Mouse (Mus musculus) v-Abl transformed pro-B cells (cell line): ENCODE data around the gene Smyd2.

Source experiments
- in situ Hi-C, 2 experiments: fragments of 400-800 bp; cut with MboI; formaldehyde crosslinking; loops; one replicate each; pipeline ENCODE4 v1.15.1; 2025; ENCODE audit not compliant: unreplicated experiment in 2 of 2

Smyd2 gene

GRCm38 (mm10) chr1:189921818-189922592 lies at the start of gene Smyd2:
Gene Smyd2, minus strand, starts transcription at chr1:189922363.
- in situ Hi-C loops, result loop anchor here in 1 of 2 experiments (10.0 kb wide), 1 partner anchor 927 kb away; no protein-coding TSS in a partner anchor

GRCm38 (mm10) chr1:189970381-189970780 lies 48.2 kb upstream of the Smyd2 start:
- in situ Hi-C loops, result loop anchor here (5.0 kb wide), 3 partner anchors 83 to 948 kb away; no protein-coding TSS in a partner anchor

- in situ Hi-C loops, result no loop called here
Observed at GRCm38 (mm10) chr1:189968027-189968426, 45.9 kb upstream of the Smyd2 start.

- in situ Hi-C loops, result no loop called here
Observed at GRCm38 (mm10) chr1:189960481-189960880, 38.3 kb upstream of the Smyd2 start.

- in situ Hi-C loops, result no loop called here
Observed at GRCm38 (mm10) chr1:189959802-189960201, 37.6 kb upstream of the Smyd2 start.

DNA sequence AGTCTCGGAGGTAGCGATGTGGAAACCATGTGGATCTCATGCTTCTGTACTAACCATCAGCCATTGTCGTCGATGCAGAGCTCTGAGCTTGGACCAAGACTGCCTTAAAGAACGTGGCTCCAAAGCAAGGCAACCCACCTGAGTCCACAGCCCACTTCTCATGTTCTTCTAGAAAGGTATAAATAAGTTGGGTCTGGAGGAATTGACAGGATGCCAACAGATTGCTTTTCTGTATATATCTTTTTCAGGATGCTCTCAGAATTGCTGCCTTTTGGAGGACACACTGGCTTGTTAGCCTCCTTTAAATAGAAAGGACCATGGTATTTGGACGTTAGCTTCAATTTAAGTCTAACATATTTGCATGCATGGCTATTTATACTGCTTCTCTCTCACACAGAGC lies 29.7 kb upstream of the Smyd2 start:
- in situ Hi-C loops, result no loop called here

DNA sequence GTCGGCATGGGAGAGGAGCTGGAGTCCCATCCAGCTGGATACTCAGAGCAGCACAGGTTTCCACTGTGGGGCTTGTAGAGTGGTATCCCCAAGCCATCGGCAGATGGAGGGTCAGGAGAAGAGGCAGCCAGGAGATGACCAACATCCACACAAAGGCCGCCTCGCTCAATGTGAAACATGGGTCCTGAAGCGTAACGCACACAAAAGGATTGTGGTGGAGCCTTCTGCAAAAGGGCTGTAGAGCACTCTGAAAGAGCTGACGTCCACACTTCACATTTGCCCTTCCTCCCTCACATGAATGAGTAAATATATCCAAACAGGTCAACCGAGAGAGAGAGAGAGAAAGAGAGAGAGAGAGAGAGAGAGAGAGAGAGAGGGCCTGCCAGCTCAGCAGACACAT lies 25.2 kb upstream of the Smyd2 start:
- in situ Hi-C loops, result no loop called here

- in situ Hi-C loops, result no loop called here
Observed at GRCm38 (mm10) chr1:189946126-189946525, 24.0 kb upstream of the Smyd2 start.

GRCm38 (mm10) chr1:189941786-189942185 lies 19.6 kb upstream of the Smyd2 start:
- in situ Hi-C loops, result no loop called here

DNA sequence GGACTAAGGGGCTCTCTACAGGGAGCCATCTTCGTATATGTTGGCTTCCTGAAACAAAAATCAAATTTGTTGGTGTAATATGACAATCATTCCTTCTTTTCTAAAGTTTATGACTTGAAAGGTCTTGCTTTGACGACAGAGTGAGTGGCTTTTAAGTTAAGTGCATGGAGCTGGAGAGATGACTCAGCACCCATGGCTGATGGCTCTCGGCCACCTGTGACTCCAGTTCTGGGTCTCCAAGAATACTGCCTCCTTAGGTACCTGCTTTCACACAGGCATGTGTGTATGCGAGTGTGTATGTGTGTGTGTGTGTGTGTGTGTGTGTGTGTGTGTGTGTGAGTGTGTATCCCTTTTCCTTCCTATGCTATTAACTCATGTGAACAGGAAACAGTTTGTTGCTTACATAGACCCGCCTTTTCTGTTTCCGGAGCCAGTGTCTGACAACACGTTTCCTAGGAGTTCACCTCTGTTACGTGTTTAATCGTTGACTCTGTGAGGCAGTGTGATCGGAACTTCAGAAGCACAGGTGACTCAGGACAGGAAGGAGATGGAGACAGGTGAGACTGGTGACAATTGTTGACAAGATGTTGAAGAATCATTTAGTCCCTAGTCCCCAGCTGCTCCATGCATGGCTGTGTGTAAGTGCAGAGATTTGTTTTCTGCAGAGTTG lies 14.4 kb upstream of the Smyd2 start:
- in situ Hi-C loops, result no loop called here

DNA sequence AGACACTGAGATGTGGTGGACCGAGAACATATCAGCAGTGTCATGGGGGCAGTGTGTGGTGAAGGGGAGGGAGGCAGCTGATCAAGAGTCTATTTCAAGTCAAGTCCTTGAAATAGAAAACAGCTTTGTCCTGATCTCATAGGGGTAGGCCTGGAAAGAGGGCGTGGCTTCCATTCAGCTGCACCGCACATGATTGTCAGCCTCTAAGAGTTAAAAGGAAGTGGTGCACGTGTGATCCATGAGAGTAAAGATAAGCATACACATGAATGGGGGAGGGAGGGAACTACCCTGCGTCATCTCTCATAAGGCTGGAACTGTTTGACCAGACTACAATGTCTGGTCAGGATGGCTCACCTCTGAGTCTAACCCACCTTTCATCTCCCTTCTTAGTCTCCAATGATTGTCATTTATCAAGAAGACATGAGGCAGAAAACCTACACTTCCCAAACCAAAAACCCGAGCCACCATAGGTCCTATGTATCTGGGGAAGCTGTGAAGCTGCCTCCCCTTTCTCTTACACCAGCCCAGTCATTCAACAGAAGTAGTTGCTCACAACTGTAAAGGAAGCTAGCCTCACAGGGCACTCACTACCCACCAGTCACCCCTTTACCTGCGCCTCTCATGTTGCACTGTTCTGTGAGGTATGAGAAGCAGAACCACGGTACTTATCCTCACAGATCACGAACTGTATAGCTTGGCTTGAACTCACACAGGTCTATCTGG lies 11.5 kb upstream of the Smyd2 start:
- in situ Hi-C loops, result no loop called here

DNA sequence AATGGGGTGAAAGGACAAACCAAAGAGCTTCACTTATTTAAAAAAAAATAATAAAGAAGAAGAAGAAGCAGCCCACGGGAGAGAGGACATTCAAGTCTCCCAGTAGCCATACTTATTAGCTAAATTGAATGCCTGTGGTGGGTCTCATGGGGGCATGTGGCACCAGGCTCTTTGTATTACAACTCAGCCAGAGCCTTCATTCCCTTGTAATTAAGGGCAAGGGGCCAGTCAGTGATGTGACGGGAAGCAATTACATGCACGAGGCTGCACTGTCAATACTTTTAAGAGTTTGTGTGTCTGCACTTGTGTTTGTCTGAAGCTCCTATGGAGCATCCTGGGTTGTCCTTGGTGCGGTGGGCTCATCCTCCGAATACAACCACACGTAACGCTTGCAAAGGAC lies 10.8 kb upstream of the Smyd2 start:
- in situ Hi-C loops, result no loop called here

DNA sequence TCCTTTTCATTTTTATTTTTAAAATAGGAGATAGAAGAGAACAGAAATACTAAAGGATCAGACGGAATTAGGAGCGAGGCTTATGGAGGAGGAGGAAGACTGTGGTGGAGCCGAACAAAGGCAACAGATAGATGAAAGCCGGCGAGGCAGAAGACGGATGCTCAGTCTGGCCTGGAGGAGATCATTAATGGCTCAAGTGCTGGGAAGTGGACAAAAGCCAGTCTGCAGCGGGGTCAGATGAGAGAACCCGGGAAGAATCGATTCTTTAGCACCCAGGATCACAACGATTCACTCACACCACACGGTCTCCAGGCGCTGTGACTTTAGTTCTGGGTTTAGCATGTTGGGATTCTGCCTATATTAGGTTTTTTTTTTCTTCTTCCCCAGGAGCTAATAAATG lies 10.0 kb upstream of the Smyd2 start:
- in situ Hi-C loops, result no loop called here

GRCm38 (mm10) chr1:189929896-189930295 lies 7.7 kb upstream of the Smyd2 start:
- in situ Hi-C loops, result loop anchor here (5.0 to 10.0 kb wide), 3 partner anchors 43 to 935 kb away; no protein-coding TSS in a partner anchor

GRCm38 (mm10) chr1:189927644-189928043 lies 5.5 kb upstream of the Smyd2 start:
- in situ Hi-C loops, result loop anchor here (5.0 to 10.0 kb wide), 3 partner anchors 40 to 933 kb away; no protein-coding TSS in a partner anchor

GRCm38 (mm10) chr1:189926279-189926678 lies 4.1 kb upstream of the Smyd2 start:
- in situ Hi-C loops, result loop anchor here (5.0 to 10.0 kb wide), 3 partner anchors 39 to 931 kb away; no protein-coding TSS in a partner anchor

GRCm38 (mm10) chr1:189923871-189924568 lies 1.9 kb upstream of the Smyd2 start:
- in situ Hi-C loops, result loop anchor here in 1 of 2 experiments (10.0 kb wide), 1 partner anchor 929 kb away; no protein-coding TSS in a partner anchor

DNA sequence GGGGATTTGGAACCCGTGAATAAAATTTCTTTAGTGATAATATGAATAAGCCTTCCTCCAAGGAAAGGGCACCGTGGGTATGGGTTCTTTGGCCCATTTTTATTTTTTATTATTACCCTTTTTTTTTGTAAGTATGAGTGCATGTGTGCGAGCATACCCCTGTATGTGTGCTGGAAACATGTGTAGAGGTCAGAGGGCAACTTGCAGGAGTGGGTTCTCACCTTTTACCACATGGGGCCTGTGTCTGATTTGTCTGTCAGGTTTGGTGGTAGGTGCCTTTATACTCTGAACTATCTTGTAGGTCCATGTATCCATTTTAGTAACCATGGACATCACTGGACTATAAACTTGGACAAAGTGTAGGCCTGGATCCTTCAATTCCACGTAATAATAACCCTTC lies 994 bp upstream of the Smyd2 start:
- in situ Hi-C loops, result loop anchor here in 1 of 2 experiments (10.0 kb wide), 1 partner anchor 928 kb away; no protein-coding TSS in a partner anchor

GRCm38 (mm10) chr1:189922721-189923120 lies 558 bp upstream of the Smyd2 start:
- in situ Hi-C loops, result loop anchor here in 1 of 2 experiments (10.0 kb wide), 1 partner anchor 928 kb away; no protein-coding TSS in a partner anchor

DNA sequence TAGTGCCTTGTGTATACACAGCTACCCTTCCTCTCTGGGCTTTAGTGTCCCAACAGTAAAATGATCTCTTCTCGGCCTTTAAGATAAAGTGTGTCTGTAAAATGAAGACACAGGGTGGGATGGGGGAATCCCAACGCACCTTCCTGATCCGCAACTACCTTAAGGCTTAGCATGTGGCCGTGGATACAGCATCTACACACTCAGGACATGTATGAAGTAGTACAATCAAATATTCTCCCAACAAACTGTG lies 670 bp downstream of the Smyd2 start:
- in situ Hi-C loops, result loop anchor here in 1 of 2 experiments (10.0 kb wide), 1 partner anchor 927 kb away; no protein-coding TSS in a partner anchor
